Mouse (Mus musculus): ENCODE results near the gene Ifrd2.

Gene Ifrd2

DNA sequence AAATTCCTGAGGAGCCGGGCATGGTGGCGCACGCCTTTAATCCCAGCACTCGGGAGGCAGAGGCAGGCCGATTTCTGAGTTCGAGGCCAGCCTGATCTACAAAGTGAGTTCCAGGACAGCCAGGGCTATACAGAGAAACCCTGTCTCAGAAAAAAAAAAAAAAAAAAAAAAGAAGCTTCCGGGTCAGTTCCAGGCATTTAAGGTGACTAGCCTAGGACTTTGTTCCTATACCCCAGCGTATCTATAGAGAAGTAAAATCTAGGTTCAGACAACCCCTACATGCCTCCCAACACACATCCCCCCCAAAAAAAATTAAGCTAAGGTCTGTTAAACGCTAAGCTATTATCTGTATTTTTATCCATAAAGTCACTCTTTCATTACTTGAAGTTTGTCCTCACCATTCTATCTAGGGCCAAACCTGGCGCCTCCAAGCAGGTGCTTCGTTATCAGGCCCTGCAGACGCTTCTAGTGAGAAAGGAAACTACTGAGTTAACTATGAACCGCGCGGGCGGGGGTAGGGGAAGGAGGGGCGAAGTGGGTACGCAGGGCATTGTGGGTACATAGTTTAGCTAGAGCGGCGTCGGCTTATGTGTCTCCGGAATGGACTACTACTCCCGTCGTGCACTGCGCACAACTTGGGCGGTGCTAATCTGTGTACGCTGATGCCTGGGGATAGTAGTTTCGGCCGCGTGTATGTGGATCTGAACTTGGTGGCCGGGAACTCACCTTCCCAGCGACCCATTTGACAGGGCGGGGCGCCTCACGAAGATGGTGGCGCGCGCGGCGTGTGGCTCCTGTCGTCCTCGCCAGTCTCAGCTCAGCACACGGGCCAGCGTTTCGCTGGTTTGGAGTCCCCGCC, at the start of gene Ifrd2:
TSS of gene Ifrd2 (plus strand) at position 669 of the 859 bp plus-strand sequence.
- peak; percentile 90 for DNase-seq (ENCODE audit: extremely low spot score, low spot score)

DNA sequence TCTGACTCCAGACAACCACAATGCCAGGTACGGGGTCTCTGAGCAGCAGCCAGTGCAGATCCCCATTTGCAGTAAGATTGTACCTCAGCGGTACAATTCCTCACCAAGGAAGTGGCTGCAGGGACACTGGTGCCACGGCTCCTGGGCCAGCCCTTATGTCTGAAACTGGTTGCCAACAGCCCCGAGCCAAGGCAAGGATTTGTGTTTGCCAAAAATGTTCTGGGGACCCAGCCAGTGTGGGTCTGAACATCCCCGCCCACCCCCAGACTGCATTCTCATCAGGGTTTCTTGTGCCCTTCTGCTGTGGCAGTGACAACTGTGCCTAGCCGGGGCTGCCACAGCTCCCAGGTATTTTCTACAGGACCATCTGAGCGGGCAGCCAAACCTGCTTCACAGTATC, 49.2 kb upstream of the Ifrd2 start:
- DNase-seq (ENCODE audit: extremely low spot score, low spot score) = no peak

DNA sequence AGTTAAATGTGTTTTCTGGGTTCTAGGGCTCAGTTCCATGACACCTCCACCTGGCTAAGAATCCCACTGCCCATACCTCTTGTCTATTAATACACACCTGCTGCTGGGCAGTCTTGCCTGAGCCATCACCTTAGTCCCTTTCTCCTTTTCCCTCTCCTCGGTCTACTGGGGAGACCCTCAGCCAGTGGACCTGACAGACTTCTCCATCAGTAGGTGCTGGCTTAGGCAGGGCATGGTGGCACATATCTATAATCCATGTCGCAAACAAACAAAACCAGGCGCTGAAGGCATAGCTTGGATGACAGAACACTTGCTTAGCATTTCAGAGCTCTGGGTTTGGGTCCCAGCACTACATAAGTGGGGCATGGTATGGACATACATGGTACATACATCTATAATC, 48.7 kb upstream of the Ifrd2 start:
- DNase-seq (ENCODE audit: extremely low spot score, low spot score) = no peak

DNA sequence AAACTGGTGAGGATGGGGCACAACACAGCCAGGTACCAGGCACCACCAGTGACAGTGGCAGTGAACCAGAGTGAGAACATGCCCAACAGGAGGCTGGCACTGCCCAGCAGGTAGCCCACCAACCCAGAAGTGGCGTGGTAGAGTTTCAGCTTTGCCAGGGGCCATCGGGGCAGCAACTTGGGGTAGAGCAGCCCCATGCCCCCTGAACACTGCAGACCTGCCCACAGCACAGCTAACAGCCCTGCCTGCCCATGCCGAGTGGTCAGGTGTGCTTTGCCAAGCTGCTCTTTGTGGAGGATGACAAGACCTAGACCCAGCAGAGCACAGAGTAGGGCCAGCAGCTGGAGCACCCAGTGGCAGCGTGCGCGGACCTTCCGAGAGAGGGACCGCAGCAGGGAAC, 47.5 kb upstream of the Ifrd2 start:
- DNase-seq (ENCODE audit: extremely low spot score, low spot score) = no peak

DNA sequence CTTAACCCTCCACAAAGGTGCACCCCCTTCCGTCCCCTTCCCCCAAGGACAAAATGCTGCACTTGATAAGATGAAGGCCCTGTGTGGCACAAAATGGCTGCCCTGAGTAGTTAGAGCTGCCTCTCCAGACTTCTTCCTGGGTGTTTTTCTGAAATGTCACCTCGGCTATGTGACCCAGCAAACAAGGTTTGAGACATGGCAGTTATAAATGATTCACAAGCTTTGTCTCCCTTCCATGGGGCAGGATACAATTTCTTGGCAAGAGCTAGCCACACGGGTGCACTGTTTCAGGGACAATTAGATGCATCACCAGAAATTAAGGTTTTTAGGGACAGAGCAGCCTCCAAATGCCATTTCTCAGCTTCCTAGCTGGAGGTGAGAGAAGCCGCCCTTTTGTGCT, 47.0 kb upstream of the Ifrd2 start:
- DNase-seq (ENCODE audit: extremely low spot score, low spot score) = no peak

DNA sequence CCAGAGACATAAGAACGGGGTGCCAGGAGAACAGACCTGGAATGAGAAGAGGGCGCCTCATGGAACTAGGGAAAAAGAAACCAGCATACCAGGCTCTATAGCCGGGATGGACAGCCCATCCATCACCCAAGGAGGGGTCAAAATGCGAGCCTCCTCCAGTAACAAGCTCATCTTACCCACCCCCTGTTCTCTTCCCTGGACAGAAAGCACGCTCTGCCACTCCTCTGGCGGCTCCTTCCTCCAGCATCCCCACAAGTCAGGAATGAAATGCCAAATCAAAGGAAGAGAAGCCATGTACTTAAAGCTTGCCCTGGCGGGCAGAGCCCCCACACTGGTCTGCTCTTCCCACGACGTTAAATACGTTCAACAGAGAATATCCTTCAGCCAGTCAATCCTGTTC, 46.4 kb upstream of the Ifrd2 start:
- no peak for DNase-seq (ENCODE audit: extremely low spot score, low spot score)

DNA sequence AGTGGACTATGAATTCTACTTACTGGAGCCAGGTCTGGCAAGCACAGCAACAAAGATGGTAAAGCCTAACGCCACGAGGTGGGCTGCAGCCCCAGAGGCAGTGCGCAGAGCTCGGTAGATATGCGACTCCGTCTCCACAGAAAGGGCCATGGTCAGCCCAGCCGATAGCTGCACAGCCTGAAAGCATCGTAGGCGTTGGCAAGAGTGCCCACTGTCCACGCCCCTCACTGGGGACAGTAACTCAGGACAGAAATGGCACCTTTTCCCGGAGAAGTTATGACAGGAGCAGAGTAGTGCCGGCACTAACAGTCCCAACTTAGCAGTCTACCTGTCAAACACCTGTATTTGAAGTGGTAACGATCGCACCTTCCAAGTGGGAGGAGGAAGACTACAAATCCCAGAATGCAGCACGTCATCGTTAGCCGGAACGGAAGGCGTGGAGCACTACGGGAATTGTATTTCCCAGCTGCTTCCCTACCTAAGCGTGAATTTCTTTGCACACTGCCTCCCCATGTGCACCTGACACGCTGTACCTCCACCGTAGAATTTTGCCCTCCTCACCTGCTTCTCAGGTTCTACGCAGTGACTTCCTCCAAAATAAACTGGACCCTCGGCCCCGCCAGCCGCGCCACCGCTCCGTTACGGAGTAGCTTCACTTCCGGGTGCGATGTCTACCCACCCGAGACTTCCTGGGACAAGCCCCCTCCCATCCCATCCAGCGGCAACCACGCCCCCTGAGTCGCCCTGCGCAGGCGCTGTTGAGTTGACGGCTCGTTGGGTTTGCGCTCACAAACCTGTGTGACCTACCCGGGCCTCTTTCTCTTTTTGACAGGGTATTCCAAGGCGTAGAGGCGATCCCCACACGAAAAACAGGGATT, 45.7 kb upstream of the Ifrd2 start, which contains the start of the genes Cyb561d2 and Nprl2:
TSS of gene Cyb561d2 (minus strand) at position 720 of the 878 bp plus-strand sequence.
TSS of gene Nprl2 (plus strand) at position 753 of the 878 bp plus-strand sequence.
- DNase-seq (ENCODE audit: extremely low spot score, low spot score) = peak; percentile 95

DNA sequence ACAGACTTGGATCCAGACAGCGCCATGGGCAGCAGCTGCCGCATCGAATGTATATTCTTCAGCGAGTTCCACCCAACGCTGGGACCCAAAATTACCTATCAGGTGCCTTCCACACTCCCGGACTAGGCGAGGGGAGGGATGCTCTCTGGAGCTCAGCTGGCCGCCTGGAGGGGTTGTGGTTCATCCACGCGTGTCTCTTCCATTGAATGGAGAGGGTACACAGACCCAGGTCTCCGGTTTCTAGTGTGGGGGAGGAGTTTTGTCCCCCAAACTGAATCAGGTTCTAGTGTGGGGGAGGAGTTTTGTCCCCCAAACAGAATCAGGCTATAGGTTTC, 45.1 kb upstream of the Ifrd2 start:
- DNase-seq (ENCODE audit: extremely low spot score, low spot score) = no peak

DNA sequence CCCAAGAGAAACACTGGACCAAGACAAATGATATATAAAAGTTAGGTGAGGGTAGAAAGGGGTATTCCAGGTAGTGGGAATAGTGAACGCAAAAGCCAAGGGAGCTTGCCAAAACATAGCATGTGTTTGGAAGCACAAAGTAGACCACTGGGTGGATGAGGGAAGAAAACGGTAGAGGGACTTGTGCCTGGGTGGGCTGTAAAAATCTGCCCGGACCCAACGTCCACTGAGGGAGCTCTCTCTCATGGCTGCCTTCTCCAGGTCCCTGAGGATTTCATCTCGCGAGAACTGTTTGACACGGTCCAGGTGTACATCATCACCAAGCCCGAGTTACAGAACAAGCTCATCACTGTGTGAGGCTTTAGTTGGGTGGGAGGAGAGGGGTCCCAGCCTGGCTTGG, 44.7 kb upstream of the Ifrd2 start:
- no peak for DNase-seq (ENCODE audit: extremely low spot score, low spot score)

DNA sequence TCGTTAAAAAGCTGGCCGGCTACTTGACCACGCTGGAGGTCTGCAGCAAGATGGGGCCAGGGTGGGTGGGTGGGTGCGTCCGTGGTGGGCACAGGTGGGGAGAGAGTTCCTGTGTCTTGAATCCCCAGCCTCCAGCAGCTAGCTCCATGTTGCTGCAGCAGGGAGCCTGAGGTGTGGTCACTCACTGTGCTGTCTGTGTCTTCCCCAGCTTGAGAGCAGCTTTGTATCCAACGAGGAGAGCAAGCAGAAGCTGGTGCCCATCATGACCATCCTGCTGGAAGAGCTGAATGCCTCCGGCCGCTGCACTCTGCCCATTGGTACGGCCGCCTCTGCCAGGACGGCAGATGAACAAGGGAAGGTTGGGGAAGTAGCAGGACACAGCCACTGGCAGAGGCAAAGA, 44.1 kb upstream of the Ifrd2 start:
- no peak for DNase-seq (ENCODE audit: extremely low spot score, low spot score)

DNA sequence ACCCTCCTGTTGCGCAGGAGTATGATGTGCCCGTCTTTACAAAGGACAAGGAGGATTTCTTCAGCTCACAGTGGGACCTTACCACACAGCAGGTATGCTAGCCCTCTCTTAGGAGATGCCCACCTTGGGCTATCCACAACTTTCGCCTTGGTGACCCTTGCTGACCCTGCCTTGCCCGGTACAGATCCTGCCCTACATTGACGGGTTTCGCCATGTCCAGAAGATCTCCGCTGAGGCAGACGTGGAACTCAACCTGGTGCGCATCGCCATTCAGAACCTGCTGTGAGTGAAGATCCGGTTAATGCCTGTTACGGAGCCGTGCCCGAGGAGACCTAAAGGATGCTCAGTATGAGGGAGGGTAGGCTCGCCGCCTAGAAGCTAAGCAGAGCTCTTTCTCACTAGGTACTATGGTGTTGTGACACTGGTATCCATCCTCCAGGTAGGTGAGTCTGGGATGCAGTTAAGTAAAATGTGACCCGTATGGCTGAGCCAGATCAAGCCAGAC, 43.2 kb upstream of the Ifrd2 start:
- DNase-seq (ENCODE audit: extremely low spot score, low spot score) = no peak

DNA sequence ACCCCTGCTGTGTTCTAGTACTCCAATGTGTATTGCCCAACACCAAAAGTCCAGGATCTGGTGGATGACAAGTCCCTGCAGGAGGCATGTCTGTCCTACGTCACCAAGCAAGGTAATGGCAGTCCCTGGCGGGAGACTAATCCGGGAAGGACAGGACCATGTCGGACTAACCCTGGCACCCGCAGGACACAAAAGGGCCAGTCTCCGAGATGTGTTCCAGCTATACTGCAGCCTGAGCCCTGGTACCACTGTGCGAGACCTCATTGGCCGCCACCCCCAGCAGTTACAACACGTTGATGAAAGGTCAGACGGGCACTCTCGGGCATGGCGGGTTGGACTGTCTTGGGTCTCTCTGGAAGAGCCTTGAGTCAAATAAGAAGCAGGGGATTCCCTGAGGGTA, 42.7 kb upstream of the Ifrd2 start:
- DNase-seq (ENCODE audit: extremely low spot score, low spot score) = no peak

DNA sequence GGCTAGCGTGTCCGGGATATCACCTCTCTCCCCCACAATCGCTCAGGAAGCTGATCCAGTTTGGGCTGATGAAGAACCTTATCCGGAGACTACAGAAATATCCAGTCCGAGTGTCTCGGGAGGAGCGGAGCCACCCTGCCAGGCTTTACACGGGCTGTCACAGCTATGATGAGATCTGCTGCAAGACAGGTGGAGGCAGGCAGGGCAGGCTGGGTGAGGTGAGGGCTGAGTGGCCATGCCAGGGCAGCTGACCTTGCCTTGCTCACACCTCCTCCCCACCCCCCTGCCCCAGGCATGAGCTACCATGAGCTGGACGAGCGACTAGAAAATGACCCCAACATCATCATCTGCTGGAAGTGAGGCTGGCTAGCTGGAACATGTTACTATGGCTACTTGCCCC, 42.2 kb upstream of the Ifrd2 start:
- DNase-seq (ENCODE audit: extremely low spot score, low spot score) = no peak

DNA sequence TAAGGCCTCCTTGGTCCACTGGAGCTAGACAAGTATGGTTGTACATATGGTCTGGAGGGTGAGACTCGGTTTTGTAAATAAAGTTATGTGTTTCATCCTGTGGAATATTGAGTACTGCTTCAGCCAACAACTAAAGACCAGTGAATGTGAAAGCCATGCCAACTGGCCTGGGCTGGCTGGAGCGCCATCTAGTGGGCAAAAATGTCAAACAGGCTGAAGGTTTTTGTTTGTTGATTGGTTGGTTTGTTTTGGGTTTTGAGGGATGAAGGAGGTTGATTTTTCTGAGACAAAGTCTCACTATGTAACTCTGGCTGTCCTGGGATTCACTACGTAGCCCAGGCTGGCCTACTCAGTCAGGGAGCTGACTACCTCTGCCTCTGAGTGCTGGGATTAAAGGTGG, 41.8 kb upstream of the Ifrd2 start:
- DNase-seq (ENCODE audit: extremely low spot score, low spot score) = peak; percentile 82

DNA sequence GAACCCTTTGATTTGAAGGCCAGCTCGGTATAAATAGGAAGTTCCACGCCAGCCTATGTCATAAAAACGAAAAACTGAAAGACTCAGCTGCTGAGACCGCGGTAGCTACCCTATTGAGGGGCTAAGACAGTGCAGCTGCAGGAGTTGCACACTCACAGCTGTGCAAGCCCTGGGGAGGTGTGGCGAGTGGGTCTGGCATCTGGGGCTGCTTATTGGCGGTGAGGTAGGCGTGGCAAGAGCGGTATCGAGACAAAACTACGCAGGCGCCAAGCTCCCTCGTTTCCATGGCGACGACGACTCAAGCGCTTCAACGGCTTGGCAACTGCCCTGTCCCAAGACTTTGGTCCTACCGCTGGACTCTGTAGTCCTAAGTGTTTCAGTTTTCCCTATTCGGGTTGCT, 40.4 kb upstream of the Ifrd2 start, which contains the start of gene Zmynd10:
TSS of gene Zmynd10 (plus strand) at position 273 of the 400 bp plus-strand sequence.
- peak; percentile 86 for DNase-seq (ENCODE audit: extremely low spot score, low spot score)

DNA sequence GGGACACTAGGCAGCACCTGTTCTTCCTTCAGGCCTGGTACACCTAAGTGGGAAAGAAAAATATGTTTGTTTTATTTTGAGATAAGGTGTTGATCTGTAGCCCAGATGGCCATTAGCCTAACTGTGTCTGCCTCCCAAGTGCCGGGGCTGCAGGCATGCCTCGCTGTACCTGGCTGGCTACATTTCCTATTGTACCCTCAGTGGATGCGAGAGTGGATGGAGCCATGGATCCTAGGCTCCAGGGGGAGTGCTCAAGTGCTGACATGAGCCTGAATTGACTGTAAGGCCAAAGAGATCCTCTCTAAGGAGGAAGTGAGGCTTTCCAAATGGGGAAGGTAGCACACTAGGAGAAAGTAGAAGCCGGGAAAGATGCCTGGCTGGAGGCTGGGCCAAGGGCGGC, 39.5 kb upstream of the Ifrd2 start:
- no peak for DNase-seq (ENCODE audit: extremely low spot score, low spot score)

DNA sequence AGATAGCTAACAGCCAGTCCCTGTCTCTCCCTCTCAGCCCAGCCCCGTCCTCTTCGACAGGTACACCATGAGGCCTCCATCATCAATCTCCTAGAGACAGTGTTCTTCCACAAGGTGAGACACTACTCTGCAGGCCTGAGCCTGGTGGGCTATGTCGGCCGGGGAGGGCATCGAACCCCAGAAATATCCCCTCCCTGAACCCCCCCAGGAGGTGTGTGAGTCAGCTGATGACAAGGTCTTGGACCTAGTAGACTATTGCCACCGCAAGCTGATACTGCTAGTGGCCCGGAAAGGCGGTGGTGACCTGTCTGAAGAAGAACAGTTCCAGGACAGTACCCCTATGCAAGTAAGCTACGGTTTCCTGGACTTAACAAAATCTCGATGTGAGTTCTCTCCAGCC, 38.6 kb upstream of the Ifrd2 start:
- DNase-seq (ENCODE audit: extremely low spot score, low spot score) = no peak

DNA sequence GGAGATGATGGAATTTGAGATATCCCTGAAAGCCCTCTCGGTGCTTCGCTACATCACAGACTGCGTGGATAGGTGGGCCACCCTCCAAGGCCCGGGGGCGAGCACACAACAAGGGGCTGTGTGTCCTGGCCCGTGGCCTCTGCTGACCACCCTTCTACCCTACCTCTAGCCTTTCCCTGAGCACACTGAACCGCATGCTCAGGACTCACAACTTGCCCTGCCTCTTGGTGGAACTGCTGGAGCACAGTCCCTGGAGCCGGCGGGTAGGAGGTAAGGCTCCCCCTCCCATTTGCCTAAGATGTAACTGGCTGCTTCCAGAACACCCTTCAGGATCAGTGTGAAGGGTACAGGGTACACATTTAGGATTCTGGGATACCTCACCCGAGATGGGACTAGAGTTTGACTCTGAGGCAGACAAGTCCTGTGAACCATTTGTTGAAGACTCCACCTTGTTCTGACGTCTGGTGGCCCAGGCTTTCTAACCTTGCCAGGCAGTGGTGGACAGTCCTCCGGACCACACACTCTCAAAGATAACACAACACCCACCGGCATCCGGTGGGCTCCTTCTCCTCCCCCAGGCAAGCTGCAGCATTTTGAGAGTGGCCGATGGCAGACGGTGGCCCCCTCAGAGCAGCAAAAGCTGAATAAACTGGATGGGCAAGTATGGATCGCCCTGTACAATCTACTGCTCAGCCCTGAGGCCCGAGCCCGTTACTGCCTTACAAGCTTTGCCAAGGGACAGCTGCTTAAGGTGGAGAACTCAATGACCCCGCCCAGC, 38.0 kb upstream of the Ifrd2 start:
- no peak for DNase-seq (ENCODE audit: extremely low spot score, low spot score)

DNA sequence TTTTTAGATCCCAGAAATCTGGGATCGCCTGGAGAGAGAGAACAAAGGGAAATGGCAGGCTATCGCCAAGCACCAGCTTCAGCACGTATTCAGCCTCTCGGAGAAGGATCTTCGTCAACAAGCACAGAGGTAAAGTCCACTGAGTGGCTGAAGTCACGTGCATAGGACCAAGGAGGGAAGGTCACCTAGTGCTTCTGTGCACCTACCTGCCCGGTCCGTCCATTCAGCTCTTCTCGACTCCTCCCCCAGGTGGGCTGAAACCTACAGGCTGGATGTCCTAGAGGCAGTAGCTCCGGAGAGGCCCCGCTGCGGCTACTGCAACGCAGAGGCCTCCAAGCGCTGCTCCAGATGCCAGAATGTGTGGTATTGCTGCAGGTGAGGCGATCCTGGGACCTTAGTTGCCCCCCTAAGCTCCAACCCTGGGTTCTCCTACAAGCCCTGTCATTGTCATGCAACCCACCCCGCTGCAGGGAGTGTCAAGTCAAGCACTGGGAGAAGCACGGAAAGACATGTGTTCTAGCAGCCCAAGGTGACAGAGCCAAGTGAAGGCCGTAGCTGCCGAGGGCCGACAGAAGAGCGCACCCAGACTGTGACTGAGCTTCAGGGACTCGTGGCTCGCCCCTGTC, 36.8 kb upstream of the Ifrd2 start:
- peak; percentile 51 for DNase-seq (ENCODE audit: extremely low spot score, low spot score)

DNA sequence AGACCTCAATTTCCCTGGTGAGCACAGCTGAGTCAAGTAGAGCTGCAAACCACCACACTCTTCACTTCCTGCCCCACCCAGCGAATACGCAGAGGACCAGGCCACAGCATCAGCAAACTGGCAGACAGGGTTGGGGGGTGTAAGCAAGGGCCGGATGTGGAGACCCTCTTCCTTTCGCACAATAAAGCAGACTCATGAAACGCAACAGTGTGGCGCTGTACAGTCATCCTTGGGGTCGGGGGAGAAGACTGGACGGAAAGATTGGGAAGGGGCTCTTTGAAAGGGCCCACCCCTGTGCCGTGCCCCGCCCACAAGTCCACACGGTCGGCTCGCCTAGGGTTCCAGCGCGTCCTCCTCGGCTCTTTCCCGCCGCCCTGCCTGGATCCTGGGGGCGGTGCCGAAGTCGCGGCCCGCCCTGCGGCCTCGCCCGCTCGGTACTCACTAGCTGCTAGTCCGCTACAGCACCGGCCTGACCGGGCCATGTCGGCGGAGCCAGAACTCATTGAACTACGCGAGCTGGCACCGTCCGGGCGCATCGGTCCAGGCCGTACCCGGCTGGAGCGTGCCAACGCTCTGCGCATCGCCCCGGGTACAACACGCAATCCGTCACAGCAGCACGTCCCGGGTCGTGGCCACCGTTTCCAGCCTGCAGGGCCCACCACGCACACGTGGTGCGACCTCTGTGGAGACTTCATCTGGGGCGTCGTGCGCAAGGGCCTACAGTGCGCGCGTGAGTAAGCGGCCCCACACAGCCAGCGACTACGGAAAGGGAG, 36.1 kb upstream of the Ifrd2 start, which contains the start of gene Rassf1:
TSS of gene Rassf1 (plus strand) at position 439 of the 773 bp plus-strand sequence.
- DNase-seq (ENCODE audit: extremely low spot score, low spot score) = peak; percentile 73
